Mouse (Mus musculus) ovary, adult 18-20 months (tissue): ENCODE data around the gene Nasp.
"Not testable (repeated sequence)": the region's sequence is repeated elsewhere in the genome, so short reads cannot be mapped to it uniquely, and the experiment has no call there.

Experiments used
- DNase-seq: peaks from one replicate; pipeline ENCODE4 v3.0.0; 2022; ENCODE audit warnings: low spot score, mixed read lengths

Nasp gene

DNA sequence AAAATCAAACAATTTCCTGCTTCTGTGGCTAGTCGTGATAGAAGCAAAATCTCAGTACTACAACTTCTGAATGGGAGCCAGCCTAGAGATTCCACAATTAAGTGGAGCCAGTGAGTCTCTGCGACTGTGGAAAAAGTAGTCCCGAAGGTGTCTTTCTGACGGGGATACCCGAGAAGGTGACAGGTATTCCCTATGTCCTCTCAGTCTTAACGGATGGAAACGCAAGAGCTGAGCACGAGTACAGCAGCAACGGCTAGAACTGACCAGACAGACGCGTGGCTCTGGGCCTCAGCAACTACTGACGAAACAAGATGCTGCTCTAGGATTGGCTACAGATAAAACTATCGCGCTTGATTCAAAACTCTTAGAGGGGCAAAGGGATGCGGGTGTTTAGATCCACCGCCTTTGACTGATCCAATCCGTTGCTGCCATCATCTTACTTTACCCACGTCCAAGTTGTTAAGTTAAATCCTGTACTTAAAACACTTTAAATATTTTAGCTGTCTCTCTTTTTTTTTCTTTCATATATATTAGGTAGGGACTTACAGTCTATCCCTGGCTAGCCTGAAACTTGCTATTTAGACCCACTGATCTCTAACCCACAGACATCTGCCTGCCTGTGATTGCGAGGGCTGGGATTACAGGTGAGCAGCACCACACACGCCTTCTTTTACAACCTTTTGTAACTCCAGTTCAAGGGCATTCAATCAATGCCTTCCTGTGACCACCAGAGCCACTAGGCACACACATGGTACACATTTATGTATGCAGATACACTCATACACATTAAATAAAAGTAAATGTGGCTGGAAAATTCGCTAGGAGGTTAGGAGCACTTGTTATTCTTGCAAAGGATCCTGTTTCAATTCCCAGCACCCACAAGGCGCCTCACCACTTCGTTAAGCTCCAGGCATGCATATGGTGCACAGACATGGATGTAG lies at the start of gene Nasp:
Nasp (minus strand) TSS at position 220 of the 941 bp plus-strand sequence.
- DNase-seq = peak; percentile 72

DNA sequence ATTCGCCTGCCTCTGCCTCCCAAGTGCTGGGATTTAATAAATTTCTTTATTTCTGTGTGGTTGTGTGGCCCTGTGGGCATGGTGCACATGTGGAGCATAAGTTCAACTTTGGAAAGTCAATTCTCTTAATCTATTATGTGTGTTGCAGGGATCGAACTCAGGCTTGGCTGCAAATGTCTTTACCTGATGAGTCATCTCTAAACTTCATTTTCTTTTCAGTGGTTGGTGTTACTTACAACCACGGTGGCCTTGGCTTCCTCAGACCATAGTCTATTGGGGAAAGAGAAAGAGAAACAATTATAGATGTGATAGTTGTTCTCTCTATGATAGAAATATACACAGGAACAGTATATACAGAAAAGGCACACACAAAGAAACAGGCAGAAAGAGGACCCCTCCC lies 48.3 kb upstream of the Nasp start:
- DNase-seq = no peak

DNA sequence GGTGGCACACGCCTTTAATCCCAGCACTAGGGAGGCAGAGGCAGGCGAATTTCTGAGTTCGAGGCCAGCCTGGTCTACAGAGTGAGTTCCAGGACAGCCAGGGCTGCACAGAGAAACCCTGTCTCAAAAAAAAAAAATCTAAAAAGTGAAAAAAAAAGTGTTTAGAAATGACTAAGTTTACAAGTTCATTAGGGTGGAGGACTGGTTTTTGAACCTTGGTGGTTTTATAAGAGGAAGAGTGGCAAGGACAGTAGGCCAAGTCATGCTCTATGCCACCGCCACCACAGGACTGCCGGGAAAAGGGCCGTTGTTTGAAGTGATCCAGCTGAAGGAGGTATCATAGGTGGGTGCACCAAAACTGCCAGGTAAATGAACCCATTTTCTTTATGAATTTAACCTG lies 47.0 kb upstream of the Nasp start:
- not testable (repeated sequence) for DNase-seq

DNA sequence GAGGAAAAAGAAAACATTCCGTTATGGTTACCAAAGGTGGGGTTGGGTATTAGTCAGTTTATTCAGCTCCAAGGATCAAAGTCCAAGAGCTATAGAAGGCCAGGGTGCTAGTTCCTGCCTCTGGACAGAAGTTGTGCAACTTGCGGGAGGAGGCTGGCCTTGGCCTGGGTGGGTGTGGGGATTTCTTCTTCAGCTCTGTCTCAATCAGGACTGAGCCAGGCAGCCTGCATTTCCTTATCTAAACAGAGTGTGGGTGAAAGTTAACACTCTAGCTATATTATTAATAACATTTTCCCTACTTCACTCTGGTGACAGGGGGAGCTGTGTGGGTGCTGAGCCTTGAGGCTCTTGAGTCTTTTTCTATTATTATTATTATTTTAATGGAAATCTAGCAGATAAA lies 45.0 kb upstream of the Nasp start:
- peak; percentile 80 for DNase-seq

DNA sequence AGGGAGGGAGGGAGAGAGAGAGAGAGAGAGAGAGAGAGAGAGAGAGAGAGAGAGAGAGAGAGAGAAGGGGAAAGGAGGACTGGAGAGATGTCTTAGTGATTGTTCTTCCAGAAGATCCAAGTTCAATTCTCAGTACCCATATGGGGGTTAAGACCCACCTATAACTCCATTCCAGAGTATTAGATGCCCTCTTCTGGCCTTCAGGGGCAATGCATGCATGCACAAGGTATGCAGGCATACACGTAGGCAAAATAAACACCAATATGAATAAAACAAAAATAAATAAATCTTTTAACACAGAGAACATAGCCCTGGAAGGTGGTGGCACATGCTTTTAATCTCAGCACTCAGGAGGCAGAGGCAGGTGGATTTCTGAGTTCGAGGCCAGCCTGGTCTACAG lies 41.5 kb upstream of the Nasp start:
- no peak for DNase-seq

DNA sequence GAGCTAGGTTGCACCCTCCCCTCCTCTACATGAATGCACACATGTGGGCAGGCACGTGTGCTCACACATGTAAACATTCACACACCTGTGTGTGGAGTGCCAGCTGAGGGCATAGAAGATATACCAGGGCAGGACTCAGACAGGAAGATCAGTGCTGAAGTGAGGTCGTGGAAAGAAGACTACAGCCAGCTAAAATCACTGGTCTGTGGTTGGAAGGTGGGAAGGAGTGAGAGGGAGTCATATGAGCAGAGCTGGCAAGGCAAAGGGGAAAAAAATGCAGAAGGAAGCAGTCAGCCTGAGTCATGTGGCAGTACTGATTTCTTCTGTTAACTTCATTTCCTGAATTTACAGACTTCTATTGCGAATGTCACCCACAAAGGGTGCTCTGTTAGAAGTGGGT lies 40.4 kb upstream of the Nasp start:
- DNase-seq = no peak

DNA sequence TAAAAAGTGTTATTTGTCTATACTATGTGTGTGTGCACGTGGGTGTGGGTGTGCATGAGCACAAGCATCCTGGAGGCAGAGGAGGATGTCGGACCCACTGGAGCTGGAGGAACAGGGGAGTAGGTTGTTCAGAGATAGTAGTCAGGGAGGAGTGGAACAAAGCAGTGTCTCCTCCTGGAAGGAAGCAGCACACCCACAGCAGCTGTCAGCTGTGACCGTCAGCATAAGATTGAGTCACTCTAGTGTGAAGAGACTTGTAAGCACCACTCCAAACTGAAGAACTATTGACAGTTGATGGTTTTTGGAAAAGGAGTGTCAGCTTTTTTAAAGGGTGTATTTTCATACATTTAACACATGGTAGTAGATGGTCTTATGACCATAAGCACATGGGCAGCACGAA lies 38.9 kb upstream of the Nasp start:
- no peak for DNase-seq

DNA sequence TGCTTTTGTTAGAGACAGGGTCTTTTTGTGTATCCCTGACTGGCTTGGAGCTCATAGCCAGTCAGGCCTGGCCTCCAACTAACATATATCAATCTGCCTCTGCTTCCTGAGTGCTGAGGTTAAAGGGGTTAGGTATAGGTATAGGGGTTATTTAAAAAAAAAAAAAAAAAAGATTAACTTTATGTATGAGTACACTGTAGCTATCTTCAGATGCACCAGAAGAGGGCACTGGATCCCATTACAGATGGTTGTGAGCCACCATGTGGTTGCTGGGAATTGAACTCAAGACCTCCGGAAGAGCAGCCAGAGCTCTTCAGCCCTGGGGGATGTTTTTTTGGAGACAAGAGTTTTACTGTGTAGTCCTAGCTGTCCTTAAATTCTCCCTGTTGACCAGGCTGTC lies 34.3 kb upstream of the Nasp start:
- no peak for DNase-seq

DNA sequence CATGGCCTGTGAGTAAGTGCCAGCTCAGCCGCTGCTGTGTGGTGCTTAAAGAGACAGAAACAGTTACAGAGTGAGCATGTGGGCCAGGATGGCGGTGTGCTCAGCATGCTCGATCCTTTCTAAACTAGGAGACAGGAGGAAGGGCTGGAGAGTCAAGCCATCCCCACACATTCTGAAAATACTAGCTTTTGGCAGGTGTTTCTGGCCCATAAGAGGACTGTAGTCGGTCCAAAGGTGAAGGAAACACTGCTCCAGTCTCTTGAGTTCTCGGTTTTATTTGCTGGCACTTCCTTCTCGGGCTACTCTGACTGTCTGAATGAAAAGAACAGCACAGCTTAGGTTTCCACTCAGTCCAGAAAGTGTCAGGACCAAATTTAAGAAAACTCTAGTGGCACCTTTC lies 33.1 kb upstream of the Nasp start:
- DNase-seq = no peak

DNA sequence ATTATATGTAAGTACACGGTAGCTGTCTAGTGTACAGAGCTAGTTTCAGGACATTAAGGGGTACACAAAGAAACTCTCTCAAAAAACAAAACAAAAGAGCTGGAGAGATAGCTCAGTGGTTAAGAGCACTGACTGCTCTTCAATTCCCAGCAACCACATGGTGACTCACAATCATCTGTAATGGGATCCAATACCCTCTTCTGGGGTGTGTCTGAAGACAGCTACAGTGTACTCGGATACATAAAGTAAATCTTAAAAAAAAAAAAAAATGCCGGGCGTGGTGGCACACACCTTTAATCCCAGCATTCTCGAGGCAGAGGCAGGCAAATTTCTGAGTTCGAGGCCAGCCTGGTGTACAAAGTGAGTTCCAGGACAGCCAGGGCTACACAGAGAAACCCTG lies 32.2 kb upstream of the Nasp start:
- DNase-seq = not testable (repeated sequence)

DNA sequence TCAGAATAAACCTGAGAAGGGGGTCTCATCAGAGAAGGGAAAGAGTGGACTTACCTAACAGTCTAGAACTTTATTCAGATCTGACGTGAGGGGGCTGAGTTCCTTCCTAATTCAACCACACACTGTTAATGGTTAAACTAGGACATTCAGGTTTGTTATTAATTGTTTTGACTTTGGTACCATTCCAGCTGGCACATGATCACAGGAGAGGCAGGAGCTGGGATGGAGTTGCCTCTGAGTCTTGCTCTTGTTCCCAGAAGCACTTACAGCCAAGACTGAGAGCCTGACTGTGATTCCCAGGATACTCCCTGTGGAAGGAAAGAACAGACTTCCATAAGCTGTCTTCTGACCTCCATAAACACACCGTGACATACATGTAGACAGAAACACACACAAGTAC lies 31.7 kb upstream of the Nasp start:
- peak; percentile 19 for DNase-seq

DNA sequence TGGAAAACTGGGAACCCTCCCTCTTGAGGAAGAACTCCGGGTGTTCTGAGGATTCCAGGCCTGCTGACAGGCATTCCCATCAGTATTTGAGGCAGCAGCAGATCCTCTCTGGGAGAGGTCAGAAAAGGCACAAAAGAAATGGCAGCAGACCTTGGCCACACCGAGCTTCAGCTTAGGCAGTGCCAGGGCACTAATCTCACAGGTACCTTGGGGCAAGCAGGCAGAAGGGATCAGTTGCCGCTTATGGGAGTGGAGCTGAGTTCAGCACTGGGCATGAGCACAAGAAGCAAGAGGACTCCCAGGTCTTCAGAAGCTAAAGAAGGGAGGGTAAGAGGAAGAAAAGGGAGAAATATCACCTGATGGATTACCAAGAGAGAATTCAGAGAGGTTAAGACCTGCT lies 30.2 kb upstream of the Nasp start:
- DNase-seq = no peak

DNA sequence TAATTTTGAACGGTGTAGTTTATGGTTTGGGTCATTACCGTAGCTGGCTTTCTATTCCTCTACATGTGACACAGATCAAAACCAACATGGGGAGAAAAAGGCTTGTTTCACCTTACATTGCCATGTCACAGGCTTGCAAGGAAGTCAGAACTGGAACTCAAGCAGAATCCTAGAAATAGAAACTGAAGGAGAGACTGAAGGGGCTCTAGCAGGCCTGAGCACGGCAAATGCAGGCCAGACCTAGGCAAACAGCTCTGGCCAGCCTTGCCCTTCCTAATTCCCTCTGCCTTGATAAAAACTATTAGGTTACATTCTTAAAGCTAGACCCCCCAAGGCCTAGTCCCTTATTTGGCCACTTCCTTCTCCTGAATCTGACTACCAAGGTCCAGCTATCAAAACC lies 27.9 kb upstream of the Nasp start:
- DNase-seq = no peak

DNA sequence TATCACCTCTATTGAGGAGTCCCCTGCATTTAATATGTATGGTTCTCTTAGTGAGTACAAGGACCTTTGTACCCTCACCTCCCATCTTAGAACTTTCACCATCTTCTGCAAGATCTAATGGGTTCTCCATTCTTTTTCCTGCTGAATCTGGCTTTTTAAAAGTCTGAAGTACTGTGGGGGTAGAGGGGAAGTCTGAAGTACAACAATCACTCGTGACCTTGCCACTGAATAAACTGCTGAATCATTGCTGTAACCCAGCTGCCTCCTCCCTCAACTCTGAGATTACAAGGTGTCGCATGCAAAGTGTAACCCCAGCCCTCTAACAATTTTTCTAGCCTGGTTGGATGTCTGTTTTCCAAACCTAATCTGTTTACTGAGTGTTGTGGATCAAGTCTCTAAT lies 27.4 kb upstream of the Nasp start:
- DNase-seq = peak; percentile 21

DNA sequence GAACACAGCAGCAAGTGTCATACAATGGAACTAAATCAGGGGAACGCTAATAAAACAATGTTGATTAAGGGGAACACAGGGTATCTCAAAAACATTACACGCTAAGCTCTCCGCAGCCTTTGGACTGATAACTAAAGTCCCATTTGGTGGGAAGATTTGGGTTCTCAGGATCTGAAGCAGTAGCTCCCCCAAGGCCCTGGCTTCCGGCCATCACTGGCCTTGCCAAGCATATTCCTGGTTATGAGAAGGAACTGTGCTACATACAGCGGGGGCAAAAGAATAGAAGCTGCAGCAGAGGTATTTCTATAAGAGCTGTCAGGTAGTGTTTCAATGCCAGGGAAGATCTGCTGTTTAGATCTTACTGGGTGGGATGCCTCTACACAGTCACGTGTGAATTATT lies 25.5 kb upstream of the Nasp start:
- peak; percentile 83 for DNase-seq

DNA sequence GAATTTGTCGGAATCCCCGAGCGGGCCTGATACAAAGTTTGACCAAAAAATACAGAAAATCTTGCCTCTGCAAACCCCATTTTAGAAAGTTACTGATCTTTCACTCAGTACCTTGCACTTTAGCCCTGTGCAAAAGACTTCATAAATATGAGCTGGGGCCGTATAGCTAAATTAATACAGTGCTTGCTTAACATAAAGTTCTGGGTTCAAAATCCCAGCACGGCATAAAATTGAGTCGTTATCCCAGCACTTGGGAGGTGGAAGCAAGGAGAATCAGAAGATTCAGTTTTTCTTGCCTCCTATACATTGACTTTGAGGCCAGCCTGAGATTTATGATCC lies 24.0 kb upstream of the Nasp start:
- DNase-seq = no peak

DNA sequence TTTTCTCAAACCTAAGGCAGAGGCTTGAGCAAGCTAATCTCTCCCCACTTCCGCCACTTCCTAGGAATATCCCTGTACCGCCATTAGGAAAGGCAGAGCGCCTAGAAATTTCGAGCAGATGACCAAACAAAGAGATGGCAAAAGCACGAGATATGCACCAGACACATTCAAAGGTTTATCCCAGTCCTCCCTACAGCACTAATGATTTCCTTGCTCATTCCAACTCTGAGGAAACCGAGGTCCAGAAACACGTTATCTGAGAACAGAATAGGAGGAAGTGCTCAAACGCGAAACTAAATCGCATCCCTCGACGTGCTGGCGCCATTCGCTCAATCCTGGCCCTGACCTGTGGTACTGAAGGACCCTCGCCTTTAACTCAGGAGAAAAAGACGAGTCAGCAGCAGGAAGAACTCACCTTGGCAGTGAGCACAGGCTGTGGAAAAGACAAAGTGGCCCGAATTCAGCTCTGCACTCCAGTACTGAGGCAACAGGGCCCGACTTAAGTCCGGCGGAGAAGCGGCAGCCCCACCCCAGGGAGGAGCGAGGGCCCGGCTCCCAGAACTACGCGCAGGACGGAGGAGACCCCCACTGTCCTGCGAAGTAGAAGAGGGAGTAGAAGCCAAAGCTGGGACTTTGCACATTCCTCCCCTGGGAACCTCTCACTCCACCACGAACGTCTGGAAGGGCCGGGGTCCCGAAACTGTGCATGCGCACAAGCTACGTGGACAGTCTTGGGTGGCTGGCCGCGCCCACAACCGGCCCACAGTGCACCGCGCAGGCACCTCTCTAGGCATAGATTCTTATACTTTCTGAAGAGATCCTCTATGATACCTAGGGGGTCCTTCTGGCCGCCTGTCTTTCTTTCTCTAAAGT lies 23.4 kb upstream of the Nasp start, which contains the start of gene Akr1a1:
Akr1a1 (minus strand) TSS at position 757 of the 873 bp plus-strand sequence.
- DNase-seq = peak; percentile 88

DNA sequence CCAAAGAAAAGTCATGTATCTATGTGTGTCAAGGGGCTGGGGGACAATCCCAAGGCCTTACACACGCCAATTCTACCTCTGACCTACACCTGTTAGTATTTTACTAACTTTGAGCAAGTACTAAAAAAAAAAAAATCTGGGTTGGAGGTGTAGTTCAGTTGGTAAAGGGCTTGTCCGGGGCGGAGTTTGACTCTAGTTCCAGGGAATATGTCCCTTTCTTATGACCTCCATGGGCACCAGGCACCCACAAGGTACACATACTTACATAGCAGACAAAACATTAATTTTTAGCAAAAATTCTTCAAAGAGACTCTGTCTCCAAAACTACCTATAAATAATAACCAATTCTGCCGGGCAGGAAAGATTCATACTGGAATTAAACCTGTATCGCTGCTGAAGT lies 22.6 kb upstream of the Nasp start:
- no peak for DNase-seq

DNA sequence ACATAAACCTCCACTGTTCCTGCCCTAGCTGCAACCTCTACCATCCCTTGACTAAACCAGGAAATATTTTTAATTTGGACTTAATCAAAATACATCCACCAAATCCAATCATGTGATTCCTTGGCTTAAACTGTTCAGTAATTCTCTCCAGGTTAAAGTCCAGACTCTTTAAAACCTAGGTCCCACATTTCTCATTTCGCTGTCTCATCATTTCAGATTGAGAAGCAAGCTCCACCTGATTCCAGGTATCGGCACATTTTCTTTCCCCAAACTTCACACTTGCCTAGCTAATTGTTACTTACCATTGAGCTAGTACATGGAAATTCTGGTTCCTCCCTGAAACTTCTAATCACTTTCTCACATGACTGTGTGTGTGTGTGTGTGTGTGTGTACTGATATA lies 21.7 kb upstream of the Nasp start:
- no peak for DNase-seq

DNA sequence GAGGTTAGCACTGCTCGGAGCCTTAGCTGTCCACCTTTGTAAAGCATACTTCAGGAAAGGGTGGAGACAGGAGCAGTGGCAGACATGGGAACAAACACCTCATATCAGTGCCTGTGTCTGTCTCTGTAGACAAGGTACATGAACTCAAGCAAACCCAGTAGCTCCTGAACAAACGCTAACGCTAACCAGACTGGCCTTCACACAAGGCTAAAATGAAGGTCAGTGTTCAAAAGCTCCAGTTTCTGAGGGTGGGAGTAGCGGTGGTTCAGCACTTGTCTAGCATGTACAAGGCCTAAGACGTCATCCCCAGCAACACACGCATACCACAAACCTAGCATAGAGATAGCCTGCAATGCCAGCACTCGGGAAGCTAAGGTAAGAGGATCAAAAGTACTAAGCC lies 17.9 kb upstream of the Nasp start:
- DNase-seq = peak; percentile 28

DNA sequence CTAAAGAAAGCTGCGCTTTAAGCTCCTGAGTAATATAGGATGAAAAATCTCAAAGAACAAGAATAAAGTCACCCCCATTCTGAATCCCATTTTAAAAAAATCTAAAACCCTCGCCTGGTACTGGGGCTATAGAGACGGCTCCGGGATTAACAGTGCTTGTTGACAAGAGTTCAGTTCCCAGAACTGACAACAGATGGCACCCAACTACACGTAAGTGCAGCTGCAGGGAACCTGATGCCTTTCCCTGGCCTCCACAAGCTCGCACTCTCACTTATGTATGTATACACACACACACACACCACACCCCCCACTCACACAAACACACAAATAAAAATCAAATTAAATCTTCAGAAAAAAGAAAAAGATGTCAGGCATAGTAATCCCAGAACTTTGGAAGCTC lies 16.6 kb upstream of the Nasp start:
- no peak for DNase-seq

DNA sequence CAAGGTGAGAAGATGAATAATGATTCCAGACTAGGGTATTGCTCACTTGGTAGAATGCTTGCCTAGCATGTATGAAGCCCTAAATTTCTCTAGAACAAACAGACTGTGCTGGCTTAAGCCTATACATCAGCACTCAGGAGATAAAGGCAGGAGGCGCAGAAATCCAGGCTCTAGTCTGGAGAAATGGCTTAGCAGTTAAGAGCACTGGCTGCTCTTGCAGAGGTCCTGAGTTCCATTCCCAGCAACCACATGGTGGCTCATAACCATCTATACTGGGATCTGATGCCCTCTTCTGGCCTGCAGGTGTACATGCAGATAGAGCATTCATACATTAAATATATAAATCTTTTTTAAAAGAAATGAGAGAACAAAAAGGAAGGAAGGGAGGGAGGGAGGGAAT lies 14.3 kb upstream of the Nasp start:
- no peak for DNase-seq

DNA sequence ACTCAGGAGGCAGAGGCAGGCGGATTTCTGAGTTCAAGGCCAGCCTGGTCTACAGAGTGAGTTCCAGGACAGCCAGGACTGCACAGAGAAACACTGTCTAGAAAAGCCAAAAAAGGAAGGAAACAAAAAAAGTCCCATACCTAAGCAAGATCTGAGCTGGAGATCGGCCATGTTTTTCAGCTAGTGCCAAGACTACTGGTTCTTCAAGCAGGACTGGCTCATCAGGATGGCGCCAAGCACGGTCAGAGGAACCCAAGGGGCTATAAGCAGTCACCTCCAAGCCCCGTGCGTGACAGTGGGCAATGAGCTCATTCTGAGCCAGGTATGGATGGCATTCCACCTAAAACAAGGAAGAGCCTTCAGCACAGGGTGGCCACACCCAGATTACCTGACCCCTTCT lies 11.1 kb upstream of the Nasp start:
- DNase-seq = no peak
